Mouse (Mus musculus): ENCODE measurements at regions not wholly inside any gene's neighbourhood (a gene's known extent, or its start where the extent isn't known, plus 50 kb on each side); places are given as distances from the start of the nearest gene placed in this dataset.

DNA sequence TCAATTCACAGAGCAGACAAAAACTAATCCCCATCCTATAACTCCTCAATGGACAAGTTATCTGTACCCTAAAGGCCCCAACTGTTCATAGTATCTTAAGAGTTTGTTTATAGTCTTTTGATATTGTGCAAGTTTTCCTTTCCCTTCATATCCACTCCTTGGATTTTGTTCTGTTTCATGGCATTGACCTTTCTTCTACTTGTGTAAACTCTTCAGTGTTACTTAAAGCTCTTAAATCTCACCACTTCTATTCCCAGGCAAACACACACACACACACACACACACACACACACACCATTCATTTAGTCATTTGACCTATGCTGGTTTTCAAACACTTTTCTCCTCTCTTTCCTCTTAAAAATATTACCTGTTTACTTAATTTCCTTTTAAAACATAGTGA is 192.7 kb downstream of the Brinp2 start:
- TF ChIP-seq CTCF (conservative IDR thresholded peaks at IDR 0.05; ENCODE audit: insufficient read depth, insufficient read length, low read depth, low read length) (no peak), POLR2A (IDR thresholded peaks at IDR 0.05; ENCODE audit: low read depth, low read length) (no peak)

All from kidney, adult 2 months (tissue).